Mouse (Mus musculus) midbrain, embryonic 14.5 days (tissue): ENCODE measurements around the gene Zfr2. TPM values are rescaled to one million over a fixed set of nuclear protein-coding genes. Genes with fewer than 3 reads are reported as not detected.
"Not testable (repeated sequence)": the region's sequence is repeated elsewhere in the genome, so short reads cannot be mapped to it uniquely, and the experiment has no call there.

Experiments
- ATAC-seq: fragments of 200-750 bp; cut with Nextera tagmentation; 2 replicates; pipeline ENCODE4 v1.8.0; 2017; ENCODE audit warnings: moderate number of reproducible peaks, moderate library complexity; ENCODE audit not compliant: low FRiP score, low TSS enrichment
- DNase-seq: peaks from one replicate; pipeline ENCODE4 v3.0.0-alpha.2; 2015
- H3K27ac ChIP-seq: fragments of 300-500 bp; sonication (generic); replicated peaks from 2 replicates; pipeline ENCODE4 v1.5.1; 2014; ENCODE audit warnings: mild to moderate bottlenecking, low read depth, low read length, moderate library complexity
- H3K27me3 ChIP-seq: fragments of 300-500 bp; sonication (generic); 2 replicates; pipeline ENCODE4 v1.6.1; 2014; ENCODE audit warnings: low read length, control low read depth, mixed read lengths; ENCODE audit not compliant: control insufficient read depth, insufficient read depth
- H3K36me3 ChIP-seq: fragments of 300-500 bp; sonication (generic); 2 replicates; pipeline ENCODE4 v1.6.1; 2014; ENCODE audit warnings: low read length, control low read depth; ENCODE audit not compliant: control insufficient read depth, insufficient read depth
- H3K4me1 ChIP-seq: fragments of 300-500 bp; sonication (generic); 2 replicates; pipeline ENCODE4 v1.6.1; 2014; ENCODE audit warnings: mild to moderate bottlenecking, antibody characterized with exemption, low read length, control low read depth; ENCODE audit not compliant: control insufficient read depth, insufficient read depth
- H3K4me2 ChIP-seq: fragments of 300-500 bp; sonication (generic); 2 replicates; pipeline ENCODE4 v1.6.1; 2014; ENCODE audit warnings: mild to moderate bottlenecking, low read length, moderate library complexity
- H3K4me3 ChIP-seq: fragments of 300-500 bp; sonication (generic); replicated peaks from 2 replicates; pipeline ENCODE4 v1.5.1; 2014; ENCODE audit warnings: low read depth, low read length
- H3K9ac ChIP-seq: fragments of 300-500 bp; sonication (generic); replicated peaks from 2 replicates; pipeline ENCODE4 v1.6.1; 2014; ENCODE audit warnings: mild to moderate bottlenecking, low read length, moderate library complexity
- H3K9me3 ChIP-seq: fragments of 300-500 bp; sonication (generic); 2 replicates; pipeline ENCODE4 v1.6.1; 2016; ENCODE audit warnings: low read length, control low read depth, mixed read lengths; ENCODE audit not compliant: control insufficient read depth
- WGBS: fragments of 180-500 bp; shearing (Covaris S2); extraction: QIAGEN DNeasy Blood & Tissue Kit; methylation state at CpG from one replicate; pipeline ENCODE4 v1.1.7; 2014; 5-methylcytosine and 5-hydroxymethylcytosine counted together
- polyA plus RNA-seq: library from polyadenylated mRNA; unstranded; fragments of >200 nt; fragmentation: Nextera tagmentation; extraction: Ambion mirVana; gene quantifications from 2 replicates; pipeline ENCODE4 v1.2.1, GENCODE M21; 2014

The Zfr2 gene
- polyA plus RNA-seq, 1 experiment from 2014 or later: 21.7 TPM

- not testable (repeated sequence) for H3K9ac ChIP-seq, ATAC-seq, H3K4me3 ChIP-seq, H3K4me1 ChIP-seq, H3K9me3 ChIP-seq, H3K27ac ChIP-seq, H3K4me2 ChIP-seq, H3K27me3 ChIP-seq
- H3K36me3 ChIP-seq: peaks cover 92% of the 10 kb centered on the region
- peak; percentile 64 for DNase-seq
- 18% methylated on average over 1 of the region's 1 CpGs for WGBS
Measured at GRCm38 (mm10) chr10:81217267-81217666, 15.7 kb upstream of the Zfr2 start.

GRCm38 (mm10) chr10:81217964-81218363 lies 15.0 kb upstream of the Zfr2 start:
- H3K9ac ChIP-seq: no peak overlapping the region
- peak; percentile 64 for DNase-seq
- no peak overlapping the region for H3K4me3 ChIP-seq
- H3K27ac ChIP-seq: no peak overlapping the region
- no peaks in the 10 kb centered on the region for H3K9me3 ChIP-seq
- no peaks in the 10 kb centered on the region for H3K4me1 ChIP-seq
- ATAC-seq: no peak
- H3K36me3 ChIP-seq: peaks cover 91% of the 10 kb centered on the region
- 44% methylated on average over 7 of the region's 7 CpGs for WGBS
- H3K4me2 ChIP-seq: no peak overlapping the region
- H3K27me3 ChIP-seq: no peaks in the 10 kb centered on the region

GRCm38 (mm10) chr10:81221402-81222015 lies 11.4 kb upstream of the Zfr2 start:
- H3K36me3 ChIP-seq: peaks cover 81% of the 10 kb centered on the region
- no peaks in the 10 kb centered on the region for H3K27me3 ChIP-seq
- H3K4me2 ChIP-seq: no peak overlapping the region
- no peak overlapping the region for H3K9ac ChIP-seq
- no peak for DNase-seq
- H3K4me3 ChIP-seq: no peak overlapping the region
- no peak for ATAC-seq
- 89% methylated on average over 5 of the region's 5 CpGs for WGBS
- no peaks in the 10 kb centered on the region for H3K4me1 ChIP-seq
- no peaks in the 10 kb centered on the region for H3K9me3 ChIP-seq
- H3K27ac ChIP-seq: no peak overlapping the region

- H3K4me3 ChIP-seq, H3K27me3 ChIP-seq, H3K9me3 ChIP-seq, H3K27ac ChIP-seq, H3K9ac ChIP-seq, H3K4me1 ChIP-seq, DNase-seq, ATAC-seq, H3K4me2 ChIP-seq: not testable (repeated sequence)
- peaks cover 66% of the 10 kb centered on the region for H3K36me3 ChIP-seq
- 61% methylated on average over 2 of the region's 2 CpGs for WGBS
Measured at GRCm38 (mm10) chr10:81223731-81224130, 9.2 kb upstream of the Zfr2 start.

GRCm38 (mm10) chr10:81229735-81230437 lies 3.1 kb upstream of the Zfr2 start:
- Histone ChIP-seq H3K27ac (peak overlapping the region; percentile 92), H3K9me3 (no peaks in the 10 kb centered on the region), H3K4me2 (peak overlapping the region; percentile 77), H3K4me1 (peaks cover 34% of the 10 kb centered on the region), H3K4me3 (peak overlapping the region; percentile 85), H3K27me3 (no peaks in the 10 kb centered on the region), H3K36me3 (peaks cover 14% of the 10 kb centered on the region), H3K9ac (peak overlapping the region; percentile 88)
- DNase-seq (peak; percentile 49), ATAC-seq (peak; percentile 3; the same call in 1 of the 2 replicates)
- WGBS: 7% methylated on average over 20 of the region's 20 CpGs

- H3K27ac ChIP-seq: peak within 1 kb of the TSS; percentile 92
- DNase-seq (peak; percentile 92), ATAC-seq (peak; percentile 92)
- no peaks in the 10 kb centered on the region for H3K9me3 ChIP-seq
- peaks cover 9% of the 10 kb centered on the region for H3K36me3 ChIP-seq
- H3K4me1 ChIP-seq: peaks cover 34% of the 10 kb centered on the region
- H3K4me3 ChIP-seq: peak within 1 kb of the TSS; percentile 85
- peak within 1 kb of the TSS; percentile 88 for H3K9ac ChIP-seq
- 2% methylated on average over 27 of the region's 27 CpGs for WGBS
- peak within 1 kb of the TSS; percentile 77 for H3K4me2 ChIP-seq
- H3K27me3 ChIP-seq: no peaks in the 10 kb centered on the region
Measured at GRCm38 (mm10) chr10:81230438-81231332, 2.3 kb upstream of the Zfr2 start, which contains the start of gene Atcay. TSS of gene Atcay (minus strand) at chr10:81230833.

GRCm38 (mm10) chr10:81231436-81231835 lies 1.5 kb upstream of the Zfr2 start:
- ATAC-seq: no peak

GRCm38 (mm10) chr10:81233226-81233585 lies 251 bp downstream of the Zfr2 start:
- Histone ChIP-seq H3K36me3 (peaks cover 6% of the 10 kb centered on the region; the same call in 1 of the 2 replicates), H3K9me3 (no peaks in the 10 kb centered on the region), H3K27ac (peak overlapping the region; percentile 41; the same call in 1 of the 2 replicates), H3K27me3 (no peaks in the 10 kb centered on the region), H3K4me2 (peak overlapping the region; percentile 69), H3K4me1 (peaks cover 30% of the 10 kb centered on the region), H3K4me3 (peak overlapping the region; percentile 65), H3K9ac (peak overlapping the region; percentile 78)
- 2% methylated on average over 26 of the region's 28 CpGs for WGBS
- peak; percentile 47 for ATAC-seq
- DNase-seq: no peak

More at GRCm38 (mm10) chr10:81231436-81231835, 1.5 kb upstream of the Zfr2 start:
- Histone ChIP-seq H3K36me3 (peaks cover 6% of the 10 kb centered on the region; the same call in 1 of the 2 replicates), H3K27me3 (no peaks in the 10 kb centered on the region), H3K4me1 (peaks cover 34% of the 10 kb centered on the region), H3K9ac (peak overlapping the region; percentile 42; the same call in 1 of the 2 replicates), H3K27ac (peak overlapping the region; percentile 92), H3K9me3 (no peaks in the 10 kb centered on the region), H3K4me3 (peak overlapping the region; percentile 85; the same call in 1 of the 2 replicates), H3K4me2 (peak overlapping the region; percentile 77)
- DNase-seq: no peak
- 43% methylated on average over 7 of the region's 7 CpGs for WGBS
